Mouse (Mus musculus): ENCODE data around the gene Axl. TPM values are rescaled to one million over a fixed set of nuclear protein-coding genes. Genes with fewer than 3 reads are reported as not detected.
"Not testable (repeated sequence)": the region's sequence is repeated elsewhere in the genome, so short reads cannot be mapped to it uniquely, and the experiment has no call there.

Axl gene
- polyA plus RNA-seq, 1 experiment from 2014 or later = 114 TPM

DNA sequence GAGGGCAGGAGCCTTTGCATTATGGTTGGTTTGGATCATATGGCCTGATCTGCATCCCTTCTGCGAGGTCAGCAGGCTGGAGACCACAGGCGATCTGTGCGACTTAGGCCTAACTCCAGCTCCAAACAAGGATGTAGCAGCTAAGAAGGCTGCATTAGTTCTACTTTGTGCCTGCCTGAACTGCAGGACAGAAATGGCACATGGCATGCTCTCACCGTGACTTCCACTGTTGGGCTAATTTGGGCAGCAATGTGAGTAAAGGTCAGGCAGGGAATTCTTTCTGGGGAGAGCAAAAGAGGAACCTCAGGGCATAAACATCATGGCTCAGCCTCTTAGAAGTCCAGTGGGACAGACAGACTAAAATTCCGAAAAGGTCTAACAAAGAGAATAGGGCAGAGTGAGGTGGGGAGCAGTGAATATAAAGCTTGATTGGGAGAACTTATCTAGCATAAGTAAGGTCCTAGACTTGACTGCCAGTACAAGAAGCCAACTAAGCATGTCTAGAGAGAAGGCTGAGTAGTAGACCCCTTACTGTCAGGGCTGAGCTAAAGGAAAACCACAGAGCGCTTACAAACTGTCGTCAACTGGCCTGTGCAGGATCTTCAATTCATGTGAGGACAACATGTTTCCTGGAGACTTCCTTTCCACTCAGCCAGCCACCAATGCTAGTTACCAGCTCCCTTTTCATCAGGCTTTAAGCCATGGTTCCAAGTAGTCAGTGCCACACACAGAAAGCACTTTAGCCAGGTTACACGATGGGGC lies 57.0 kb downstream of the Axl start:
- Histone ChIP-seq H3K9me3 (ENCODE audit: control insufficient read depth, low read length) (no peaks in the 10 kb centered on the region), H3K4me2 (ENCODE audit: low read depth, low read length) (no peak overlapping the region), H3K27me3 (replicated peaks; ENCODE audit: control insufficient read depth, insufficient read depth, low read length) (no peaks in the 10 kb centered on the region), H3K9ac (ENCODE audit: low read depth, low read length) (no peak overlapping the region), H3K27ac (replicated peaks; ENCODE audit: low read depth, low read length) (no peak overlapping the region), H3K4me1 (ENCODE audit: control insufficient read depth, insufficient read depth, low read length) (no peaks in the 10 kb centered on the region), H3K36me3 (ENCODE audit: control insufficient read depth, insufficient read depth, low read length) (peaks cover 97% of the 10 kb centered on the region), H3K4me3 (ENCODE audit: low read depth, low read length) (no peak overlapping the region)
- DNase-seq (ENCODE audit: low spot score) (no peak), ATAC-seq (ENCODE audit: low read depth) (no peak)
- 87% methylated on average over 8 of the region's 8 CpGs for WGBS

DNA sequence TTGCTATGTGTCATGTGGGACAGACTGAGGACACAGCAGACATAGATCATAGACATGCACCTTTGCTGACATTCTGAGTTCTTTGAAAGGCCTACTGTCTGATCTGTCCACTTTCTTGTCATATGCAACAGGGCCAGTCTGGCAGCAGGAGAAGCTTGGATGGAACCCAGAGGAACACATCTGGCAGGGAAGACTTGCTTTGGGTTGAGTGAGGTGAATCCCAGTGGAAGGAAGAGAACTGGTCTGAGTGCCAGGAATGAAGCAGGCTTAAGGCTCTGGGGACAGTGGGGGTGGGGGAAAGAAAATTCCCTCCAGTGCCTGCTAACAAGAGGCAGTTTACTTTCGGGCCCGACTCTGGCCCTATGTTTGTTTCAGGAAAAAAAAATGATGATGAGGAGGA lies 58.6 kb downstream of the Axl start:
- Histone ChIP-seq H3K9me3 (ENCODE audit: control insufficient read depth, low read length) (no peaks in the 10 kb centered on the region), H3K4me3 (ENCODE audit: low read depth, low read length) (no peak overlapping the region), H3K27me3 (replicated peaks; ENCODE audit: control insufficient read depth, insufficient read depth, low read length) (no peaks in the 10 kb centered on the region), H3K9ac (ENCODE audit: low read depth, low read length) (no peak overlapping the region), H3K4me1 (ENCODE audit: control insufficient read depth, insufficient read depth, low read length) (no peaks in the 10 kb centered on the region), H3K27ac (replicated peaks; ENCODE audit: low read depth, low read length) (no peak overlapping the region), H3K36me3 (ENCODE audit: control insufficient read depth, insufficient read depth, low read length) (peaks cover 96% of the 10 kb centered on the region), H3K4me2 (ENCODE audit: low read depth, low read length) (no peak overlapping the region)
- WGBS = 94% methylated on average over 2 of the region's 2 CpGs
- ATAC-seq (ENCODE audit: low read depth) (no peak), DNase-seq (ENCODE audit: low spot score) (no peak)

DNA sequence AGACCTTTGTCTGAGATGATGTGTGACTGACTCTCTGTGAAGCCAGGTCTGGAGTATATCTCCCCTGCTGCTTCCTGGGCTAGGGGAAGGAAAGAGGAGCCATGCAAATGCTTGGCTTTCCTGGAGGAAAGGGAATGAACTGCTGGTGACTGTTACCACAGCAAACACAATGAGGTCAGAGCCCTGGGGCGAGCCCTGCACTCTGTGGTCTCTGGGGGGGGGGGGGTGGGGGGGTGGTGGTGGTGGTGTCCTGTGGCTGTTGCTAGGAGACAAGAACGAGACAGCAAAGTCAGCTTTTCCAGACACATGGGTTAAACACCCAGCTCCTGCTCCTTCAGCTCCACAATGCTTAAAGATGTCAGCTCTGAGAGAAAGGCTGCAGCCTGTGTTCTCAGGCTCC lies 59.1 kb downstream of the Axl start:
- H3K4me1 ChIP-seq (ENCODE audit: control insufficient read depth, insufficient read depth, low read length) = no peaks in the 10 kb centered on the region
- no peak overlapping the region for H3K27ac ChIP-seq (replicated peaks; ENCODE audit: low read depth, low read length)
- H3K4me2 ChIP-seq (ENCODE audit: low read depth, low read length) = no peak overlapping the region
- WGBS = 42% methylated on average over 2 of the region's 2 CpGs
- no peak overlapping the region for H3K4me3 ChIP-seq (ENCODE audit: low read depth, low read length)
- no peaks in the 10 kb centered on the region for H3K27me3 ChIP-seq (replicated peaks; ENCODE audit: control insufficient read depth, insufficient read depth, low read length)
- H3K9me3 ChIP-seq (ENCODE audit: control insufficient read depth, low read length) = no peaks in the 10 kb centered on the region
- DNase-seq (ENCODE audit: low spot score) = no peak
- H3K36me3 ChIP-seq (ENCODE audit: control insufficient read depth, insufficient read depth, low read length) = peaks cover 96% of the 10 kb centered on the region
- ATAC-seq (ENCODE audit: low read depth) = peak; percentile 35; the same call in 1 of the 2 replicates
- no peak overlapping the region for H3K9ac ChIP-seq (ENCODE audit: low read depth, low read length)

DNA sequence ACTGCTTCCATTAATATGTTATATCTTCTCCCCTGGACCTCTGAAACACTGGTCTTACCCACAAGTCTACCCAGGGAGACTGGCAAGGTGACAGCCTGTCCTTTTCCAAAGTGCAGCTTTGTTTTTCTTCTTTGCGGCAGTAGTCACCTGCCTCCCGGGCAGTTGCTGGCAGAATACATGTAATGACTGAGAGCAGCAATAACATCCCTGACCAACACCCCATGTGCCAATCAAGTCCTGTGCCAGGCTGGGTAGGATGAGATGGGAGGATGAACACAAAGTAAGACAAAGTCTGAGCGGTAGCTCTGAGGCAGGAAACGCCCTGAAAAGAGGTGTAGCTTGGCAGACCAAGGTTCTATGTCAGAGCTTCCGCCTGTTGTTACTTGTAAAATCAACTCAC lies 60.7 kb downstream of the Axl start:
- Histone ChIP-seq H3K36me3 (ENCODE audit: control insufficient read depth, insufficient read depth, low read length) (peaks cover 96% of the 10 kb centered on the region), H3K27ac (replicated peaks; ENCODE audit: low read depth, low read length) (no peak overlapping the region), H3K27me3 (replicated peaks; ENCODE audit: control insufficient read depth, insufficient read depth, low read length) (no peaks in the 10 kb centered on the region), H3K4me2 (ENCODE audit: low read depth, low read length) (no peak overlapping the region), H3K4me3 (ENCODE audit: low read depth, low read length) (no peak overlapping the region), H3K4me1 (ENCODE audit: control insufficient read depth, insufficient read depth, low read length) (no peaks in the 10 kb centered on the region), H3K9ac (ENCODE audit: low read depth, low read length) (no peak overlapping the region), H3K9me3 (ENCODE audit: control insufficient read depth, low read length) (no peaks in the 10 kb centered on the region)
- no peak for DNase-seq (ENCODE audit: low spot score)
- 89% methylated on average over 5 of the region's 5 CpGs for WGBS
- no peak for ATAC-seq (ENCODE audit: low read depth)

DNA sequence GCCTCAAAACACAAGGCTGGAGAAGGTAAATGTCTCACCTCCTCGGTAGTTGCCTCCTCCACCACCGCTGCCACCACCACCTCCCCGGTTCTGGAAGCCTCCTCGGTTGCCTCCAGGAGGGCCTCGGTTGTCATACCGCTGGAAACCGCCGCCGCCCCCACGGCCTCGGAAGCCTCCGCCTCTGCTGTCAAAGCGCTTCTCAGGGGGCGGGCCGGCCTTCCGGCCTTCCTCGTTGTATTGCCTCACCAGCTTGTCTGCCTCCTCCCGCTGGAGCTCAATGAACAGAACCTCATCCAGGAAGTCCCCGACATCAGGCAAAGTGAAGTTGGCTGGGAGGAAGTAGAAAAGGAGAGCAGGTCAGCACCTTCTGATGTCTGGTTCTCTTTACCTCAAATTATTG lies 62.6 kb downstream of the Axl start:
- H3K4me2 ChIP-seq (ENCODE audit: low read depth, low read length) = no peak overlapping the region
- ATAC-seq (ENCODE audit: low read depth) = no peak
- H3K9me3 ChIP-seq (ENCODE audit: control insufficient read depth, low read length) = no peaks in the 10 kb centered on the region
- no peak overlapping the region for H3K4me3 ChIP-seq (ENCODE audit: low read depth, low read length)
- H3K36me3 ChIP-seq (ENCODE audit: control insufficient read depth, insufficient read depth, low read length) = peaks cover 96% of the 10 kb centered on the region
- H3K27me3 ChIP-seq (replicated peaks; ENCODE audit: control insufficient read depth, insufficient read depth, low read length) = no peaks in the 10 kb centered on the region
- no peak overlapping the region for H3K27ac ChIP-seq (replicated peaks; ENCODE audit: low read depth, low read length)
- H3K4me1 ChIP-seq (ENCODE audit: control insufficient read depth, insufficient read depth, low read length) = no peaks in the 10 kb centered on the region
- DNase-seq (ENCODE audit: low spot score) = no peak
- WGBS = 82% methylated on average over 19 of the region's 19 CpGs
- no peak overlapping the region for H3K9ac ChIP-seq (ENCODE audit: low read depth, low read length)

DNA sequence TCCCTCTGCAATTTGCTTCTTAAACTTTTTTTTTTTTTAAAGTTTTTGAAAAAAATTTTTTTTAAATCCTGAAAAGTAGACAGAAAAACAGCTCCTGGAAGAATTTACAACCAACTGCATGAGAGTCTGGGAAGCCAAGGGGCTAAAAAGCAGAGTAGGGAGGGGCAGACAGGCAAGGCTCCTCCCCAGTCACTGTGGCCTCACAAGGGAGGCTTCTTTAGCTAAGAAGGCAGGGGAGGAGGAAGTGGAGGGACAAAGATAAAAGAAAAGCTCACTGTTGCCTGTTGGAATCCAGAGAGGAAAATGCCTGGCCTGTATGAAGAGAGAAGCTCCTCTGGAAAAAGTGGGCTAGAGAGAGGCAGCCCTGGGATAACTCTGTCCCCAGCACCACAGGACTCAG lies 66.7 kb downstream of the Axl start:
- not testable (repeated sequence) for H3K9me3 ChIP-seq (ENCODE audit: control insufficient read depth, low read length); H3K4me2 ChIP-seq (ENCODE audit: low read depth, low read length); ATAC-seq (ENCODE audit: low read depth); H3K27ac ChIP-seq (replicated peaks; ENCODE audit: low read depth, low read length); H3K27me3 ChIP-seq (replicated peaks; ENCODE audit: control insufficient read depth, insufficient read depth, low read length); H3K9ac ChIP-seq (ENCODE audit: low read depth, low read length); H3K4me3 ChIP-seq (ENCODE audit: low read depth, low read length); DNase-seq (ENCODE audit: low spot score)
- Histone ChIP-seq H3K4me1 (ENCODE audit: control insufficient read depth, insufficient read depth, low read length) (peaks cover 11% of the 10 kb centered on the region), H3K36me3 (ENCODE audit: control insufficient read depth, insufficient read depth, low read length) (peaks cover 65% of the 10 kb centered on the region)

DNA sequence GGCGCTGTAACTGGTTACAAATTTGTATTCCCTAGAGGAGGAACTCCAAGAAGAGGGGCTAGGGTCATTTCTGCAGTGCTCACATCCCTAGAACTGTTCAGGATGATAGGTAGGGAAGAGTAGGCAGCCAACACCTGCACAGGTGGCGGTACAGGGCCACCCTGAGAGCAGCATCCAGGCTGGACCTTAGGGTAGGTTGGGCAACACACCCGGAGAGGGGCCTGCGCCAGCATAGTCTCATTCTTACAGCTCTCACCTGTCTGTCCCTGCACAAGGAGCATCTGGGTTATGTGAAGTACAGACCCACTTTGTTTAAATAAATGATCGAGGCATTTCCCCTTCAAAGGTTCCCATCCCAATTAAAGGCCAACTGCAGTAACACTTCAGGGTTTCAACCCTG lies 67.7 kb downstream of the Axl start:
- H3K4me1 ChIP-seq (ENCODE audit: control insufficient read depth, insufficient read depth, low read length) = peaks cover 11% of the 10 kb centered on the region
- no peak overlapping the region for H3K9ac ChIP-seq (ENCODE audit: low read depth, low read length)
- peaks cover 63% of the 10 kb centered on the region for H3K36me3 ChIP-seq (ENCODE audit: control insufficient read depth, insufficient read depth, low read length)
- H3K27ac ChIP-seq (replicated peaks; ENCODE audit: low read depth, low read length) = no peak overlapping the region
- no peak for DNase-seq (ENCODE audit: low spot score)
- H3K27me3 ChIP-seq (replicated peaks; ENCODE audit: control insufficient read depth, insufficient read depth, low read length) = no peaks in the 10 kb centered on the region
- H3K4me2 ChIP-seq (ENCODE audit: low read depth, low read length) = no peak overlapping the region
- H3K4me3 ChIP-seq (ENCODE audit: low read depth, low read length) = no peak overlapping the region
- no peaks in the 10 kb centered on the region for H3K9me3 ChIP-seq (ENCODE audit: control insufficient read depth, low read length)
- 85% methylated on average over 5 of the region's 5 CpGs for WGBS
- no peak for ATAC-seq (ENCODE audit: low read depth)

DNA sequence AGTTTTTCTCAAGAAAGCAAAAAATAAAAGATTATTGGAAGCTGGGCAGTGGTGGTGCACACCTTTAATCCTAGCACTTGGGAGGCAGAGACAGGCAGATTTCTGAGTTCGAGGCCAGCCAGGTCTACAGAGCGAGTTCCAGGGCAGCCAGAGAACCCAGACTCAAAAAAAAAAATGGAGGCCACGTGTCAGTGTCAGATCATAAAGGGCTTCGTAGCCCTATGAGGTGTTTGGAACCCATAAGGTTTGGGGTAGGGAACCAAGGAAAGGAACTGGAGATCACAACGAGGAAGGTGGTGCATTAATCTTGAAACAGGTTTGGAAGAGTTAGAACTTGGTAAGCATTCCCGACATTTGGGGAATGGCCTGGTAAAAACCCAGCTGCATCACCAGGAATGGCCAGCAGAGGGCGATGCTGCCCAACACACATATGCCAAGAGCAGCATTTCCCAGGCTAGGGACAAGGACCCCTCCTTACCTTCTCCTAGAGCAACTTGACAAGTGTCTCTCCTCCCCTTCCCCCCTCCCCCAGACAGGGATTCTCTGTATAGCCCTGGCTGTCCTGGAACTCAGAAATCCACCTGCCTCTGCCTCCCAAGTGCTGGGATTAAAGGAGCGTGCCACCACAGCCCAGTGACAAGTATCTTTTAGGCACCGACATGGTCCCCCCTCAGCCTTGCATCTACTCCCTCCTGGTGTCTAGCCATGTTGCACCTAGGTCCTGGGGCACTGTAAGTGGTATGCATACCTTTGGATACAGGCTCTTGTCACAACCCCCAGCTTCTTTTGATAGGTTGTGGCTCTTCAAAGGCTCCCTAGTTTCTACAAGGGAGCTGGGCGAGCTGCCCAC lies 68.5 kb downstream of the Axl start:
- Histone ChIP-seq H3K27ac (replicated peaks; ENCODE audit: low read depth, low read length) (peak overlapping the region; percentile 22; the same call in 1 of the 2 replicates), H3K4me1 (ENCODE audit: control insufficient read depth, insufficient read depth, low read length) (peaks cover 11% of the 10 kb centered on the region), H3K9ac (ENCODE audit: low read depth, low read length) (no peak overlapping the region), H3K4me2 (ENCODE audit: low read depth, low read length) (no peak overlapping the region; the same call in 1 of the 2 replicates), H3K9me3 (ENCODE audit: control insufficient read depth, low read length) (no peaks in the 10 kb centered on the region), H3K4me3 (ENCODE audit: low read depth, low read length) (peak overlapping the region; percentile 77; the same call in 1 of the 2 replicates), H3K36me3 (ENCODE audit: control insufficient read depth, insufficient read depth, low read length) (peaks cover 63% of the 10 kb centered on the region), H3K27me3 (replicated peaks; ENCODE audit: control insufficient read depth, insufficient read depth, low read length) (no peaks in the 10 kb centered on the region)
- ATAC-seq (ENCODE audit: low read depth) (peak; percentile 45; the same call in 1 of the 2 replicates), DNase-seq (ENCODE audit: low spot score) (peak; percentile 73)
- 61% methylated on average over 10 of the region's 10 CpGs for WGBS
